Mouse (Mus musculus): ENCODE measurements at regions not wholly inside any gene's neighbourhood (a gene's known extent, or its start where the extent isn't known, plus 50 kb on each side); places are given as distances from the start of the nearest gene placed in this dataset.

DNA sequence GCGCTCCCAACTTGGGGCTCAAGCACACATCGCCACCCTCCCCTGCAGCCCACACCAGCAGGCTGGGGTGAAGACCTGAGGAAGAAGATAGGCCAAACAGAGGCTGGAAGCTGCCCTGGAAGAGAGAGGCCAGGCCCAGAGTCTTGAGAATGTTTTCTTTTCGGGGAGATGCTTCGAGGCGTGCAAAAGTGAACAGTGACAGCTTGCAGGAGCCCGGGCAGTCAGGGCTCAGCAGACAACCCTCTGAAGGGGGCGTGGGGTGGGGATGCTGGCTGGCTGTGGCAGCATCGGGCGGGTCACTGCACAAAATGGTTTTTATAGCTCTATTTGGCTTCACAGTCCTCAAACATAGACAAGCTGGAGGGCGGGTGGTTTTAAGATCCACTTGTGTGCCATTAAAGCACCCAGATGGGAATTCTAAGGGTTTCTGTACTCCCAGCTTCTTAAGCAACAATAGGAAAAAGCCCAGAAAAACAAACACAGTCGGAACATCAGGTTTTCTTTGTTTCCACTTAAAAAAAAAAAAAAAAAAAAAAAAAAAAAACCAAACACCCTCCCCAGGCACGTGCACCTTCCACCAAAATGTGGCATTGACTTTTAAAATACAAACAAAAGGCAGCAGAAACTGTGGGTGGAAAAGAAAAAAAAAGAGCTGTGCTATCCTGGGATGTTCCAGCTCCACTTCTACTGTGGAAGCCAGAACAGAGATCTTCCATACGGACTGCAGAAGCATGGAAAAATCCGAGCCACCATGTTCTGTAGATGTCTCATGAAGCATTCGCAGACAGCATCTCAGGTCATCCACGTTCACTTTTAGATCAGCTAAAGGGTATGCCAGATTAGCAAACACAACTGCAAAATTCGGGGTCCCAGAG, 123.5 kb downstream of the Ly86 start:
- Histone ChIP-seq H3K36me3 (ENCODE audit: control insufficient read depth, insufficient read depth, low read length) (no peaks in the 10 kb centered on the region), H3K27ac (ENCODE audit: low read length) (peak overlapping the region; percentile 89), H3K4me2 (ENCODE audit: low read depth, low read length) (peak overlapping the region; percentile 27; the same call in 1 of the 2 replicates), H3K9me3 (replicated peaks; ENCODE audit: control insufficient read depth, low read length) (no peaks in the 10 kb centered on the region), H3K9ac (ENCODE audit: low read length) (peak overlapping the region; percentile 62), H3K27me3 (ENCODE audit: control insufficient read depth, insufficient read depth, low read length) (no peaks in the 10 kb centered on the region), H3K4me1 (ENCODE audit: control insufficient read depth, insufficient read depth, low read length) (peaks cover 25% of the 10 kb centered on the region), H3K4me3 (replicated peaks; ENCODE audit: low read length) (no peak overlapping the region)
- 42% methylated on average over 17 of the region's 17 CpGs for WGBS
- ATAC-seq (ENCODE audit: insufficient read depth, low FRiP score), result no peak

DNA sequence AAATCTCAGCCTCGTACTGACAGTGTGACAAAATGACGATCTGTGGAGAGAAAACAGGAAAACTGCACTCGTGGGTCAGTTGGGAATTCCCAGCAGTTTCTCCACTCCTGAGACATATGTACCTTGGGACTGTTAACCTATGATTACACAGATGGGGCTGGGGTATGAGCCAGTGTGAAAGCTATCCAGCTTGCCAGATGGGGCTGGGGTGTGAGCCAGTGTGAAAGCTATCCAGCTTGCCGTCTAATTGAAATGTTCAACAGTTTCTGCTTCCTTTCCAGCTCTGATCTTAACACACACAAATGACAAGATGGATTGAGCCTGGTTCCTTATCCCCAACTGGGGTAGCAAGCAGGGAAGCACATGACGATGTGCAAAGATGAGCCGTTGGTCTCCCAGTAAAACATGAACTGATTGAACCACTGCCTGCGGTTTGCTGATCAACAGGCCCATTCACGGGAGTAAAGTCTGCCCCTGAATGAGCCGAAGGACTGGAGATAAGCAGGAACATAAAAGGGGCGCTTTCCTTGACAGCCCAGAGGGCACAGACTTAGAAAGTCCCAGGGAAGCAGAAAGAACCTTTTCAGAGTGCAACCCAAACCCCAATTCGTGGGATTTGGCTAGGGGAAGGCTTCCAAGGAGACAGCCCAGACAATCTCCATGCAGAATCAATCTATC, 125.4 kb downstream of the Ly86 start:
- Histone ChIP-seq H3K9me3 (replicated peaks; ENCODE audit: control insufficient read depth, low read length) (no peaks in the 10 kb centered on the region), H3K27ac (ENCODE audit: low read length) (peak overlapping the region; percentile 13; the same call in 1 of the 2 replicates), H3K27me3 (ENCODE audit: control insufficient read depth, insufficient read depth, low read length) (no peaks in the 10 kb centered on the region), H3K9ac (ENCODE audit: low read length) (no peak overlapping the region), H3K4me1 (ENCODE audit: control insufficient read depth, insufficient read depth, low read length) (peaks cover 25% of the 10 kb centered on the region), H3K4me2 (ENCODE audit: low read depth, low read length) (no peak overlapping the region), H3K36me3 (ENCODE audit: control insufficient read depth, insufficient read depth, low read length) (no peaks in the 10 kb centered on the region), H3K4me3 (replicated peaks; ENCODE audit: low read length) (no peak overlapping the region)
- no peak for ATAC-seq (ENCODE audit: insufficient read depth, low FRiP score)
- 31% methylated on average over 11 of the region's 11 CpGs for WGBS

DNA sequence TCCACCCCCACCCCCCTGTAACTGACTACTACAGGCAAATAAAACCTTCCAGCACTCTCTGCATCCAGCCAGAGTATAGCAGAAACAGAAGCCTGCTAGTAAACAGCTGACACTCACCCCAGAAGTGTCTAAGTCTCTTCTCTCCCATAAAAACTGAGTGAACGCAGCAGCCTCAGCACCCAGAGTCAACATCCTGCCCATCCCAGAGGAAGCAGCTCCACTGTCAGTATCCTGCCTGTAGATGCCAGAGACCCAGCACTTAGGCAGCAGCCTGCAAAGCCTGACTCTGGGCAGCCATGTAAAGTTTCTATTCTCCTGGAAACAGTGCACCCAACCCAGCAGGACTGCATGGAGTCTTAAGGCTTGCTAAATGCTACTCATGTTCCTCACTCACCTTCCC, 128.4 kb downstream of the Ly86 start:
- no peak for ATAC-seq (ENCODE audit: insufficient read depth, low FRiP score)
- H3K27ac ChIP-seq (ENCODE audit: low read length), result no peak overlapping the region
- H3K4me2 ChIP-seq (ENCODE audit: low read depth, low read length), result no peak overlapping the region
- no peak overlapping the region for H3K9ac ChIP-seq (ENCODE audit: low read length)
- H3K27me3 ChIP-seq (ENCODE audit: control insufficient read depth, insufficient read depth, low read length), result no peaks in the 10 kb centered on the region
- no peak overlapping the region for H3K4me3 ChIP-seq (replicated peaks; ENCODE audit: low read length)
- 38% methylated on average over 1 of the region's 1 CpGs for WGBS
- peaks cover 33% of the 10 kb centered on the region for H3K4me1 ChIP-seq (ENCODE audit: control insufficient read depth, insufficient read depth, low read length)
- no peaks in the 10 kb centered on the region for H3K36me3 ChIP-seq (ENCODE audit: control insufficient read depth, insufficient read depth, low read length)
- H3K9me3 ChIP-seq (replicated peaks; ENCODE audit: control insufficient read depth, low read length), result no peaks in the 10 kb centered on the region

DNA sequence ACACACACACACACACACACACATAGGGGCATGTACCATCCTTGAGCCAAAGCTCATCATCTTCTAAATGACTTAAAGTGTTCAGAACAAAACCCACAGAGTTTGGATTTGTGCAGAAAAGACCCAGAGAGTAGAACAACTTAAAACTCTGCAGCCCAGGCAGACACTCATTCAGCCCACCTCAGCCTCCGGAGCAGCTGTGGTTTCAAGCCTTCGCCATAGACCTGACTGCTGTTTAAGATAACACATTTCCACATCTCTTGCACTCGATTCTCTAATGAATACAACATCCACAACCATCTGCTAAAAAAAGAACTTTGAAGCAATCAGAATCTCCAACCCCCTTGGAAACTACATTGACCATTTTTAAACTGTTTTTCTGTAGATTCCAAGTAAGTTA, 130.8 kb downstream of the Ly86 start:
- no peaks in the 10 kb centered on the region for H3K27me3 ChIP-seq (ENCODE audit: control insufficient read depth, insufficient read depth, low read length)
- H3K4me2 ChIP-seq (ENCODE audit: low read depth, low read length), result no peak overlapping the region
- H3K4me3 ChIP-seq (replicated peaks; ENCODE audit: low read length), result no peak overlapping the region
- H3K27ac ChIP-seq (ENCODE audit: low read length), result peak overlapping the region; percentile 91; the same call in 1 of the 2 replicates
- H3K9me3 ChIP-seq (replicated peaks; ENCODE audit: control insufficient read depth, low read length), result no peaks in the 10 kb centered on the region
- no peak overlapping the region for H3K9ac ChIP-seq (ENCODE audit: low read length)
- no peak for ATAC-seq (ENCODE audit: insufficient read depth, low FRiP score)
- peaks cover 22% of the 10 kb centered on the region for H3K4me1 ChIP-seq (ENCODE audit: control insufficient read depth, insufficient read depth, low read length)
- no peaks in the 10 kb centered on the region for H3K36me3 ChIP-seq (ENCODE audit: control insufficient read depth, insufficient read depth, low read length)
- 66% methylated on average over 3 of the region's 3 CpGs for WGBS

DNA sequence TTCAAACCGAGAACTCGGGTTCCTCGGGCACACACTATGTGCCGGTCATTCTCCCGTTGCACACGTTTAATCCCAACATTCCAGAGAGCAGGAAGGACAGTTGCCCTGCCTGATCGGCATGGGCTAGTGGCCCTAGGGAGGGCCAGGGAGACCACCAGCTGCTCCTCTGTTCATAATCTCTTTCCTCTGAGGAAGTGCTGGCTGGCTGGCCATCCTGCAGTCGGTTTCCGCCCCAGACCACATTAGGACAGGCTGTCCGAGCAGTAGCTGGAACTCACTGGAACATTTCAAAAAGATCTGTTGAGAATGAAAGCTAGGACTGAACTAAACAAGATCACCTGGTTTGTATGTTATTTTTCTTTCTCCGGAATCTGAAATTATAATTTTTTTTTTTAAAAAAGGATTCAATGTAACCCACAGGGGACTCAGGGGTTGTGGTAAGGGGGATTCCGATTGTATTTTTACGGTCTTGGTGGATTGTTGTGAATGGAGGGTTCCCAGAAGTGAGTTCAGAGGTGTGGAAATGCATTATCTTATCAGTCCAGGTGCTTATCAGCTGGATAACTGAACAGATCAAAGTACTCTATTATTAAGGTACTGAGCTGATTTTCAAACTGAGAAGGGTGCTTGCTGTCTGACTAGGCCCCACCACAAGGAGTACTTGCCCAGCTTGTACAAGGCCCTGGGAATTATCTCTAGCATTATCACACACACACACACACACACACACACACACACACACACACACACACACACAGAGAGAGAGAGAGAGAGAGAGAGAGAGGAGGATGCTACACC, 131.4 kb downstream of the Ly86 start:
- ATAC-seq (ENCODE audit: insufficient read depth, low FRiP score), result no peak

DNA sequence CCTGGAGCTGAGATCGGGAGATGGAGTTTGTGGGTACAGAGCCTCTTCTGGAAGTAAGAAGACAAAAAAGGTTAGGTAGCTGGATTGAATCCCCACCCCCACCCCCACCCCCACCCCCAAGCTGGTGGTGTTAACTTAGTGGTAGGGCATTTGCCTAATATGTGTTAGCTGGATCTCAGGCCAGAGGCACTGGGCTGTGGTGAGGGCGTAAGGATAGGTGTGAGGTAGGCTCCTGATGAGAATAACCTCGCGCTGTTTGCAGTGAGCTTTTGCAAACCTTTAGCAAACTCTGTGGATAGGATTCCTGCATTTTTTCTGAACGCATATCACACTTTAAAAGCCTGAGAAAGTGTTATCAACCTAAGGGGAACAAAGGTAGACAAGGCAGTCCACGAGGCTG, 132.3 kb downstream of the Ly86 start:
- ATAC-seq (ENCODE audit: insufficient read depth, low FRiP score), result no peak
- 24% methylated on average over 6 of the region's 6 CpGs for WGBS
- H3K9ac ChIP-seq (ENCODE audit: low read length), result peak overlapping the region; percentile 65
- H3K27ac ChIP-seq (ENCODE audit: low read length), result peak overlapping the region; percentile 91
- no peaks in the 10 kb centered on the region for H3K27me3 ChIP-seq (ENCODE audit: control insufficient read depth, insufficient read depth, low read length)
- peak overlapping the region; percentile 67 for H3K4me2 ChIP-seq (ENCODE audit: low read depth, low read length)
- H3K9me3 ChIP-seq (replicated peaks; ENCODE audit: control insufficient read depth, low read length), result no peaks in the 10 kb centered on the region
- H3K4me3 ChIP-seq (replicated peaks; ENCODE audit: low read length), result peak overlapping the region; percentile 45
- peaks cover 27% of the 10 kb centered on the region for H3K4me1 ChIP-seq (ENCODE audit: control insufficient read depth, insufficient read depth, low read length)
- no peaks in the 10 kb centered on the region for H3K36me3 ChIP-seq (ENCODE audit: control insufficient read depth, insufficient read depth, low read length)

More for the DNA sequence above, 131.4 kb downstream of the Ly86 start:
- Histone ChIP-seq H3K9me3 (replicated peaks; ENCODE audit: control insufficient read depth, low read length) (no peaks in the 10 kb centered on the region), H3K36me3 (ENCODE audit: control insufficient read depth, insufficient read depth, low read length) (no peaks in the 10 kb centered on the region), H3K4me3 (replicated peaks; ENCODE audit: low read length) (no peak overlapping the region), H3K9ac (ENCODE audit: low read length) (peak overlapping the region; percentile 32; the same call in 1 of the 2 replicates), H3K4me2 (ENCODE audit: low read depth, low read length) (no peak overlapping the region), H3K27me3 (ENCODE audit: control insufficient read depth, insufficient read depth, low read length) (no peaks in the 10 kb centered on the region), H3K27ac (ENCODE audit: low read length) (peak overlapping the region; percentile 91), H3K4me1 (ENCODE audit: control insufficient read depth, insufficient read depth, low read length) (peaks cover 21% of the 10 kb centered on the region)
- WGBS, result 52% methylated on average over 13 of the region's 13 CpGs

DNA sequence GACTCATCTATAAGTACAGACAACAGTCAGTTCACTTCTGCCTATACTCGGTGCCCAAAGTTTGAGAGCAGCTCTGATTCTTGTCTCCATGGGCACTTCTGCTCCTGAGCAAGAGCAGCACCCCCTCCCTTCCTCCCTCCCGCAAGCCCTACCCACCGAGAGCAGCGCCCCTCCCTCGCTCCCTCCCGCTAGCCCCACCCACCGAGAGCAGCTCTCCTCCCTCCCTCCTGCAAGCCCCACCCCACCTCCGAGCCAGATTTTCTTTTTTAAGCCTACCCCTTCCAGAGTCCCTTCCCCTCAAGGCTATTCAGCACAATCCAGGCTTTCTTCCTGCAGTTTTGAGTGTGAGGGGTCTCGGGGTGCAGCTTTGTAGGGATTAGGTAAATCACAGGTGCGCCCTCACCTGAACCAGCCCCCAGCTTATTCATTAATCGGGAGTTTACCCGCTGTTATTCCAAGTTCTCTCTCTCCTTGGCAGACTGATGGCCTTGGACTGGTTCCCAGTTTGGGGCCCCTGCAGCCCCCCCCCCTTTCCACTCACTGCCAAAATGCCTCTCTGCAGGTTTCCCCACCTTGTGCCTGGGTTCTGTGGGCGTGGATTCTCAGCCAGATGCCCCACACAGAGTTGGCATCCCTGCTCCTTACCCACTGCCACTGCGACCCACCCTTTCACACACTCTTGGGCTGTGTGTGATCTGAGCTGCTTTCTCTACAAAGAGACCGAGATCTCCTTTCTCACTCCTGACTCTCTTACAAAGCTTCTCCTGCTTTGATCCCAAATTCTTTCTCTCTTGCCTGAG, 132.9 kb downstream of the Ly86 start:
- Histone ChIP-seq H3K4me1 (ENCODE audit: control insufficient read depth, insufficient read depth, low read length) (peaks cover 29% of the 10 kb centered on the region), H3K4me2 (ENCODE audit: low read depth, low read length) (peak overlapping the region; percentile 67), H3K27me3 (ENCODE audit: control insufficient read depth, insufficient read depth, low read length) (no peaks in the 10 kb centered on the region), H3K9ac (ENCODE audit: low read length) (peak overlapping the region; percentile 65), H3K36me3 (ENCODE audit: control insufficient read depth, insufficient read depth, low read length) (no peaks in the 10 kb centered on the region), H3K4me3 (replicated peaks; ENCODE audit: low read length) (peak overlapping the region; percentile 45), H3K9me3 (replicated peaks; ENCODE audit: control insufficient read depth, low read length) (no peaks in the 10 kb centered on the region), H3K27ac (ENCODE audit: low read length) (peak overlapping the region; percentile 91)
- WGBS, result 2% methylated on average over 14 of the region's 15 CpGs
- ATAC-seq (ENCODE audit: insufficient read depth, low FRiP score), result peak; percentile 85

DNA sequence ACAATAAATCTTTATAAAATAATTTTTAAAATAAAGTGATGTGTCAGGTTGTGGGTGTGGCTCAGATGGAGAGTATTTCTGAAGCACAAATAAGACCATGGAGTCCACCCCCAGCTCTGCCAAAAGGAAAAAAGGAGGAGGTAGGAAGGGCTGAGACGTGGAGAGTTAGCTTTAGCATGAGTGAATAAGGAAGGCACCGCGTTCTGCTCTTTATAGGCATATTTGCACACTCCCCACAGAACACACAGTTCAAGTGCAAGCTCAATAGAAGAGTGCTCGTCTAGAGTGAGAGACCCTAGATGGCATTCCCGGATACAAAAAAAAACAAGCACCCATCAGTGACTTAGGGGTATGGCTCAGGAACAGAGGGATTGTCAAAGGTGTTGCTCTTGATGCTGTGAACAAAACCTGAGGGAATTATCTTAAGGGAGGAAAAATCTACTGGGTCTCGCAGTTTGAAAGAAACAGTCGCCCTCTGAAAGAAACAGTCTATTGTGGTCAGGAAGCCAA, 134.2 kb downstream of the Ly86 start:
- 74% methylated on average over 7 of the region's 7 CpGs for WGBS
- no peak for ATAC-seq (ENCODE audit: insufficient read depth, low FRiP score)
- H3K4me1 ChIP-seq (ENCODE audit: control insufficient read depth, insufficient read depth, low read length), result peaks cover 32% of the 10 kb centered on the region

More for the DNA sequence above, 134.2 kb downstream of the Ly86 start:
- Histone ChIP-seq H3K27me3 (ENCODE audit: control insufficient read depth, insufficient read depth, low read length) (no peaks in the 10 kb centered on the region), H3K36me3 (ENCODE audit: control insufficient read depth, insufficient read depth, low read length) (no peaks in the 10 kb centered on the region), H3K4me3 (replicated peaks; ENCODE audit: low read length) (no peak overlapping the region), H3K9me3 (replicated peaks; ENCODE audit: control insufficient read depth, low read length) (no peaks in the 10 kb centered on the region), H3K4me2 (ENCODE audit: low read depth, low read length) (no peak overlapping the region), H3K27ac (ENCODE audit: low read length) (no peak overlapping the region), H3K9ac (ENCODE audit: low read length) (no peak overlapping the region)

Data from stomach, embryonic 16.5 days (tissue).